ENCODE assay signal across 7 mouse cellular contexts in genomic region chr11:46055896-46056769, GRCm38 (mm10). TPM values are rescaled to one million over a fixed set of nuclear protein-coding genes. Genes with fewer than 3 reads are reported as not detected.
DNase-seq lines count a peak whose midpoint lies in the region; ATAC-seq and TF ChIP-seq lines count a peak whose summit lies in the region.

TSS of gene Adam19 (plus strand) at chr11:46055992.

- peak within 1 kb of the TSS; percentile 55 for H3K4me2 ChIP-seq in intestine, embryonic 16.5 days (ENCODE audit: low read depth, low read length)
- H3K4me2 ChIP-seq in limb, embryonic 11.5 days (ENCODE audit: low read depth, severe bottlenecking) = peak within 1 kb of the TSS; percentile 61
- peak within 1 kb of the TSS; percentile 67 for H3K4me2 ChIP-seq in midbrain, embryonic 11.5 days

- peaks cover 7% of the 10 kb centered on the region; the same call in 1 of the 2 replicates for H3K4me1 ChIP-seq in intestine, embryonic 16.5 days (ENCODE audit: control insufficient read depth, insufficient read depth, low read length)
- H3K4me1 ChIP-seq in limb, embryonic 11.5 days (ENCODE audit: control insufficient read depth, insufficient read depth, low read length) = peaks cover 8% of the 10 kb centered on the region
- H3K4me1 ChIP-seq in midbrain, embryonic 11.5 days (ENCODE audit: control insufficient read depth, insufficient read depth, low read length) = peaks cover 4% of the 10 kb centered on the region; the same call in 1 of the 2 replicates
- H3K4me1 ChIP-seq in spleen, adult 2 months (ENCODE audit: control insufficient read depth, insufficient read depth, insufficient read length) = peaks cover 19% of the 10 kb centered on the region

- TF ChIP-seq CTCF in spleen, adult 2 months (IDR thresholded peaks at IDR 0.05; ENCODE audit: extremely low read depth, insufficient read depth, insufficient read length, insufficient replicate concordance) = no peak

- TF ChIP-seq POLR2A in spleen, adult 2 months (IDR thresholded peaks at IDR 0.05; ENCODE audit: low read depth, low read length) = peak; percentile 46

- peak within 1 kb of the TSS; percentile 87 for H3K27ac ChIP-seq in intestine, embryonic 16.5 days (ENCODE audit: low read length)
- H3K27ac ChIP-seq in limb, embryonic 11.5 days (replicated peaks; ENCODE audit: low read depth, low read length) = peak within 1 kb of the TSS; percentile 10
- H3K27ac ChIP-seq in midbrain, embryonic 11.5 days (ENCODE audit: low read depth, low read length) = peak within 1 kb of the TSS; percentile 73
- peak within 1 kb of the TSS; percentile 86 for H3K27ac ChIP-seq in spleen, adult 2 months (ENCODE audit: insufficient read depth, low read length)

- ATAC-seq in granulocyte monocyte progenitor cell, adult 5-6 weeks (replicated peaks; ENCODE audit: poor library complexity, severe bottlenecking) = peak; percentile 71
- ATAC-seq in intestine, embryonic 16.5 days = peak; percentile 83
- ATAC-seq in limb, embryonic 11.5 days (ENCODE audit: insufficient number of reproducible peaks, low FRiP score, low TSS enrichment, low read depth) = peak; percentile 85
- peak; percentile 91 for ATAC-seq in midbrain, embryonic 11.5 days (ENCODE audit: low FRiP score)

- peaks cover 2% of the 10 kb centered on the region; the same call in 1 of the 2 replicates for H3K27me3 ChIP-seq in intestine, embryonic 16.5 days (replicated peaks; ENCODE audit: control insufficient read depth, insufficient read depth, low read length)
- no peaks in the 10 kb centered on the region for H3K27me3 ChIP-seq in limb, embryonic 11.5 days (ENCODE audit: control insufficient read depth, insufficient read depth, low read length)
- H3K27me3 ChIP-seq in midbrain, embryonic 11.5 days (ENCODE audit: control insufficient read depth, insufficient read depth, low read length) = peaks cover 2% of the 10 kb centered on the region; the same call in 1 of the 2 replicates
- no peaks in the 10 kb centered on the region for H3K27me3 ChIP-seq in spleen, adult 2 months (ENCODE audit: control insufficient read depth, insufficient read depth, low read length)

- no peaks in the 10 kb centered on the region for H3K36me3 ChIP-seq in intestine, embryonic 16.5 days (ENCODE audit: control insufficient read depth, insufficient read depth, low read length)
- H3K36me3 ChIP-seq in limb, embryonic 11.5 days (ENCODE audit: control insufficient read depth, insufficient read depth, low read length) = no peaks in the 10 kb centered on the region
- no peaks in the 10 kb centered on the region for H3K36me3 ChIP-seq in midbrain, embryonic 11.5 days (ENCODE audit: control insufficient read depth, insufficient read depth, low read length)
- no peaks in the 10 kb centered on the region for H3K36me3 ChIP-seq in spleen, adult 2 months (ENCODE audit: control insufficient read depth, insufficient read depth, low read length)

- peak within 1 kb of the TSS; percentile 83 for H3K9ac ChIP-seq in intestine, embryonic 16.5 days (ENCODE audit: low read depth, low read length)
- H3K9ac ChIP-seq in limb, embryonic 11.5 days (ENCODE audit: low read length) = peak within 1 kb of the TSS; percentile 66
- peak within 1 kb of the TSS; percentile 80 for H3K9ac ChIP-seq in midbrain, embryonic 11.5 days (ENCODE audit: low read length)

- peak within 1 kb of the TSS; percentile 71 for H3K4me3 ChIP-seq in intestine, embryonic 16.5 days (ENCODE audit: low read length)
- peak within 1 kb of the TSS; percentile 59 for H3K4me3 ChIP-seq in limb, embryonic 11.5 days (ENCODE audit: low read depth, low read length)
- H3K4me3 ChIP-seq in midbrain, embryonic 11.5 days (ENCODE audit: low read depth, low read length) = peak within 1 kb of the TSS; percentile 47
- peak within 1 kb of the TSS; percentile 70 for H3K4me3 ChIP-seq in spleen, adult 2 months (ENCODE audit: extremely low read depth, insufficient read depth, insufficient read length)

- peak; percentile 59 for DNase-seq in adrenal gland, postnatal 25 days
- DNase-seq in embryo, embryonic 9.5 days (ENCODE audit: extremely low spot score) = peak; percentile 90
- peak; percentile 89 for DNase-seq in limb, embryonic 11.5 days (ENCODE audit: low spot score)
- DNase-seq in midbrain, embryonic 11.5 days (ENCODE audit: low spot score, missing footprints) = peak; percentile 97
- DNase-seq in spleen, adult 2 months (ENCODE audit: low read depth in 1 of 2, low spot score in 2 of 2) = peak in 1 of 2 experiments; percentile 64

- under 1% methylated on average over 51 of the region's 51 CpGs for WGBS in intestine, embryonic 16.5 days
- WGBS in limb, embryonic 11.5 days = under 1% methylated on average over 49 of the region's 51 CpGs
- under 1% methylated on average over 51 of the region's 51 CpGs for WGBS in midbrain, embryonic 11.5 days
- 3% methylated on average over 51 of the region's 51 CpGs for WGBS in spleen, adult 2 months

- H3K9me3 ChIP-seq in intestine, embryonic 16.5 days (ENCODE audit: control insufficient read depth, low read length) = no peaks in the 10 kb centered on the region
- no peaks in the 10 kb centered on the region for H3K9me3 ChIP-seq in limb, embryonic 11.5 days (ENCODE audit: control insufficient read depth, low read length)
- H3K9me3 ChIP-seq in midbrain, embryonic 11.5 days (ENCODE audit: control insufficient read depth, low read length) = no peaks in the 10 kb centered on the region

RNA-seq across cellular contexts. Expression of gene Adam19, which starts in this region (rescaled TPM):
- 6.1 and 7.0 TPM in 2 replicates for total RNA-seq in adrenal gland, postnatal 25 days (2021)
- total RNA-seq in granulocyte monocyte progenitor cell, adult 5-6 weeks (2014; fragmentation: Nextera tagmentation) = 0.19 TPM in 1 of 2 replicates, not detected in the other
- 0.26 and 0.43 TPM in 2 replicates for total RNA-seq in granulocyte monocyte progenitor cell, adult 5-6 weeks (2017)
- 12.0 and 12.7 TPM in 2 replicates for polyA plus RNA-seq in intestine, embryonic 16.5 days (2015; fragmentation: Nextera tagmentation; extraction: Ambion mirVana)
- 11.0 and 12.1 TPM in 2 replicates for polyA plus RNA-seq in limb, embryonic 11.5 days (2014; fragmentation: Nextera tagmentation; extraction: Ambion mirVana)
- 6.1 and 6.6 TPM in 2 replicates for polyA plus RNA-seq in midbrain, embryonic 11.5 days (2014; fragmentation: Nextera tagmentation; extraction: Ambion mirVana)
- polyA plus RNA-seq in spleen, adult 2 months (2012; rRNA removed) = 21.3 and 24.9 TPM in 2 replicates

Comparison
In these comparisons a context has a peak if more than half of its experiments do, and no peak if none do; other contexts are left out.
1. Peak in ATAC-seq in granulocyte monocyte progenitor cell, adult 5-6 weeks; RNA of the gene not detected or under 1 TPM.
2. H3K27ac ChIP-seq: peak in every context shown above with its lines; median percentile 87 in intestine, embryonic 16.5 days; 86 in spleen, adult 2 months; 73 in midbrain, embryonic 11.5 days; 10 in limb, embryonic 11.5 days.